Mouse (Mus musculus): ENCODE results near the gene Nap1l2. TPM values are rescaled to one million over a fixed set of nuclear protein-coding genes. Genes with fewer than 3 reads are reported as not detected.
"Not testable (repeated sequence)": the region's sequence is repeated elsewhere in the genome, so short reads cannot be mapped to it uniquely, and the experiment has no call there.

The Nap1l2 gene
- total and polyA plus RNA-seq, 3 experiments, result not detected

GRCm38 (mm10) chrX:103183536-103183935, 2.9 kb downstream of the Nap1l2 start:
- Histone ChIP-seq H3K27ac (ENCODE audit: control insufficient read depth, low read depth, low read length) (no peak overlapping the region), H3K9ac (ENCODE audit: control insufficient read depth, low read depth, low read length, poor library complexity, severe bottlenecking) (no peak overlapping the region), H3K9me3 (replicated peaks; ENCODE audit: insufficient read depth, low read length) (no peaks in the 10 kb centered on the region), H3K36me3 (ENCODE audit: control insufficient read depth in 1 of 2, insufficient read depth in 2 of 2, low read length in 2 of 2) (no peaks in the 10 kb centered on the region), H3K79me2 (ENCODE audit: control insufficient read depth, insufficient read depth, low read length, poor library complexity) (no peaks in the 10 kb centered on the region), H3K27me3 (ENCODE audit: control insufficient read depth in 1 of 2, insufficient read depth in 2 of 2, low read length in 2 of 2) (no peaks in the 10 kb centered on the region), H3K4me3 (ENCODE audit: control insufficient read depth in 1 of 2, insufficient read depth in 1 of 2, low read depth in 2 of 2, low read length in 2 of 2) (no peak overlapping the region), H3K4me1 (ENCODE audit: control insufficient read depth in 1 of 2, insufficient read depth in 2 of 2, low read length in 2 of 2) (no peaks in the 10 kb centered on the region)
- TF ChIP-seq GABPA (IDR thresholded peaks at IDR 0.05; ENCODE audit: low read depth, low read length) (no peak), CTCF (IDR thresholded peaks at IDR 0.05 in 2 of 3, conservative IDR thresholded peaks at IDR 0.05 in 1 of 3; ENCODE audit: control insufficient read depth in 1 of 3, insufficient read depth in 1 of 3, low read depth in 2 of 3, low read length in 3 of 3, poor library complexity in 1 of 3, severe bottlenecking in 1 of 3) (peak in 1 of 3 experiments; percentile 13; a peak in 1 of 6 replicates)
- DNase-seq (ENCODE audit: low read depth, low spot score), result peak; percentile 1

- no peak overlapping the region for H3K27ac ChIP-seq (ENCODE audit: control insufficient read depth, low read depth, low read length)
- TF ChIP-seq MAZ (IDR thresholded peaks at IDR 0.05; ENCODE audit: low read depth, low read length) (no peak), ZMIZ1 (IDR thresholded peaks at IDR 0.05; ENCODE audit: low read depth, low read length) (no peak), E2F4 (IDR thresholded peaks at IDR 0.05; ENCODE audit: borderline replicate concordance, low read depth, low read length) (no peak), USF1 (IDR thresholded peaks at IDR 0.05; ENCODE audit: low read depth, low read length) (no peak), USF2 (IDR thresholded peaks at IDR 0.05; ENCODE audit: borderline replicate concordance in 1 of 2, insufficient read depth in 1 of 2, low read depth in 1 of 2, low read length in 2 of 2) (no peak), GATA1 (IDR thresholded peaks at IDR 0.05; ENCODE audit: low read depth, low read length) (no peak), MYB (IDR thresholded peaks at IDR 0.05; ENCODE audit: low read depth, low read length) (no peak), MXI1 (IDR thresholded peaks at IDR 0.05; ENCODE audit: low read depth, low read length) (no peak), POLR2AphosphoS2 (IDR thresholded peaks at IDR 0.05; ENCODE audit: low read length) (no peak), SIN3A (IDR thresholded peaks at IDR 0.05; ENCODE audit: low read length) (no peak), MYC (IDR thresholded peaks at IDR 0.05; ENCODE audit: low read depth, low read length) (no peak), POLR2AphosphoS5 (IDR thresholded peaks at IDR 0.05; ENCODE audit: borderline replicate concordance, low read depth, low read length) (no peak)
- no peaks in the 10 kb centered on the region for H3K4me1 ChIP-seq (ENCODE audit: control insufficient read depth in 1 of 2, insufficient read depth in 2 of 2, low read length in 2 of 2)
- no peaks in the 10 kb centered on the region for H3K9me3 ChIP-seq (replicated peaks; ENCODE audit: insufficient read depth, low read length)
- no peaks in the 10 kb centered on the region for H3K36me3 ChIP-seq (ENCODE audit: control insufficient read depth in 1 of 2, insufficient read depth in 2 of 2, low read length in 2 of 2)
- no peak overlapping the region for H3K9ac ChIP-seq (ENCODE audit: control insufficient read depth, low read depth, low read length, poor library complexity, severe bottlenecking)
- no peaks in the 10 kb centered on the region for H3K27me3 ChIP-seq (ENCODE audit: control insufficient read depth in 1 of 2, insufficient read depth in 2 of 2, low read length in 2 of 2)
- H3K4me3 ChIP-seq (ENCODE audit: control insufficient read depth in 1 of 2, insufficient read depth in 1 of 2, low read depth in 2 of 2, low read length in 2 of 2), result no peak overlapping the region
- no peak for DNase-seq (ENCODE audit: low read depth, low spot score)
- H3K79me2 ChIP-seq (ENCODE audit: control insufficient read depth, insufficient read depth, low read length, poor library complexity), result no peaks in the 10 kb centered on the region
These were observed 6.5 kb downstream of the Nap1l2 start for GRCm38 (mm10) chrX:103179771-103180558.

- H3K4me3 ChIP-seq (ENCODE audit: control insufficient read depth in 1 of 2, insufficient read depth in 1 of 2, low read depth in 2 of 2, low read length in 2 of 2); H3K9ac ChIP-seq (ENCODE audit: control insufficient read depth, low read depth, low read length, poor library complexity, severe bottlenecking); H3K36me3 ChIP-seq (ENCODE audit: control insufficient read depth in 1 of 2, insufficient read depth in 2 of 2, low read length in 2 of 2); H3K9me3 ChIP-seq (replicated peaks; ENCODE audit: insufficient read depth, low read length); H3K79me2 ChIP-seq (ENCODE audit: control insufficient read depth, insufficient read depth, low read length, poor library complexity); H3K4me1 ChIP-seq (ENCODE audit: control insufficient read depth in 1 of 2, insufficient read depth in 2 of 2, low read length in 2 of 2); DNase-seq (ENCODE audit: low read depth, low spot score); H3K27me3 ChIP-seq (ENCODE audit: control insufficient read depth in 1 of 2, insufficient read depth in 2 of 2, low read length in 2 of 2); H3K27ac ChIP-seq (ENCODE audit: control insufficient read depth, low read depth, low read length): not testable (repeated sequence)
These were observed 21.4 kb downstream of the Nap1l2 start for GRCm38 (mm10) chrX:103164948-103165605.
